Comparison of ENCODE assay signal across 25 mouse cellular contexts in the genomic region with DNA sequence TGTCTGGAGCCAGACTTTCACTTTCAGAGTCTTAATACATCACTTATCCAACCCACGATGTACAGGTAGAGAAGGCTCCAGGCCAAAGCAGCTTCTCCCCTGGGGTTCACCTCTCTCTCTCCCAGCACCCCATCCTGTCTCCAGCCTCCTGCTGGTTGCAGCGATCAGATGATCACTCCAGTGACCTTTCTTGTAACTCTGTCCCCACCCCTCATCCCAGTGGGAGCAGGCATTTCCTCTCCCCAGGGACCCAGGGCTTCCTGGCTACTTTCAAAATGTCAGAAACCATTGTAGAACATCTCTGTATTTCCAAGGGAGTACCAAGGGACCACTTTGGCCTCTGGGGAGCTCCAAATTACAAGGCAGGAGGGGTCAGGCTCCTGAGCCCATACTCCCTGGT.
A peak's percentile ranks its signal among the peaks of the same experiment; 100 is the strongest.
DNase-seq lines count a peak whose midpoint lies in the region; ATAC-seq and TF ChIP-seq lines count a peak whose summit lies in the region.
"Had no signal": no experiment of that assay in that cellular context is flagged by ENCODE, and none has a peak within 500 bp of the region (broad histone marks: within the 10 kb centered on the region; RNA-seq: fewer than 3 reads in every experiment).

No protein-coding gene starts in this region.

- H3K79me2 ChIP-seq in myocyte (ENCODE audit: control insufficient read depth, insufficient read depth) = no peaks in the 10 kb centered on the region

- no peak overlapping the region for H3K27ac ChIP-seq in heart, embryonic 10.5 days
- no peak overlapping the region for H3K27ac ChIP-seq in kidney, embryonic 15.5 days
- H3K27ac ChIP-seq in hindbrain, embryonic 14.5 days = no peak overlapping the region
- H3K27ac ChIP-seq: embryonic facial prominence, embryonic 10.5 days; embryonic facial prominence, embryonic 13.5 days; forebrain, embryonic 12.5 days; forebrain, embryonic 15.5 days; heart, embryonic 13.5 days; hindbrain, embryonic 12.5 days; intestine, embryonic 15.5 days had no signal

- H3K9ac ChIP-seq in kidney, embryonic 15.5 days = no peak overlapping the region
- H3K9ac ChIP-seq in hindbrain, embryonic 14.5 days = no peak overlapping the region
- H3K9ac ChIP-seq: embryonic facial prominence, embryonic 13.5 days; forebrain, embryonic 12.5 days; forebrain, embryonic 15.5 days; heart, embryonic 13.5 days; hindbrain, embryonic 12.5 days; intestine, embryonic 15.5 days had no signal

- H3K4me1 ChIP-seq in heart, embryonic 10.5 days = no peaks in the 10 kb centered on the region
- peaks cover 10% of the 10 kb centered on the region for H3K4me1 ChIP-seq in kidney, embryonic 15.5 days
- H3K4me1 ChIP-seq in hindbrain, embryonic 14.5 days (replicated peaks; ENCODE audit: control insufficient read depth, insufficient read depth, low read length) = no peaks in the 10 kb centered on the region
- H3K4me1 ChIP-seq: forebrain, embryonic 12.5 days; heart, embryonic 13.5 days; hindbrain, embryonic 12.5 days; intestine, embryonic 15.5 days had no signal

- 50% methylated on average over 2 of the region's 2 CpGs for WGBS in heart, embryonic 10.5 days
- 55% methylated on average over 2 of the region's 2 CpGs for WGBS in kidney, embryonic 15.5 days
- WGBS in hindbrain, embryonic 14.5 days = 78% methylated on average over 2 of the region's 2 CpGs

- H3K27me3 ChIP-seq in heart, embryonic 10.5 days (ENCODE audit: insufficient read depth, poor library complexity, severe bottlenecking) = no peaks in the 10 kb centered on the region
- no peaks in the 10 kb centered on the region for H3K27me3 ChIP-seq in kidney, embryonic 15.5 days
- H3K27me3 ChIP-seq in myocyte (ENCODE audit: control insufficient read depth, insufficient read depth, insufficient read length) = no peaks in the 10 kb centered on the region
- no peaks in the 10 kb centered on the region for H3K27me3 ChIP-seq in hindbrain, embryonic 14.5 days (ENCODE audit: control insufficient read depth, insufficient read depth, low read length)
- H3K27me3 ChIP-seq: embryonic facial prominence, embryonic 13.5 days; forebrain, embryonic 15.5 days; heart, embryonic 13.5 days; hindbrain, embryonic 12.5 days; intestine, embryonic 15.5 days had no signal

- H3K36me3 ChIP-seq in heart, embryonic 10.5 days = no peaks in the 10 kb centered on the region
- H3K36me3 ChIP-seq in kidney, embryonic 15.5 days = no peaks in the 10 kb centered on the region
- H3K36me3 ChIP-seq in myocyte (ENCODE audit: control insufficient read depth, insufficient read depth) = no peaks in the 10 kb centered on the region
- no peaks in the 10 kb centered on the region for H3K36me3 ChIP-seq in hindbrain, embryonic 14.5 days (replicated peaks; ENCODE audit: control insufficient read depth, insufficient read depth)
- H3K36me3 ChIP-seq: embryonic facial prominence, embryonic 10.5 days; embryonic facial prominence, embryonic 13.5 days; forebrain, embryonic 12.5 days; forebrain, embryonic 15.5 days; heart, embryonic 13.5 days; hindbrain, embryonic 12.5 days; intestine, embryonic 15.5 days had no signal

- ATAC-seq in kidney, embryonic 15.5 days (replicated peaks; ENCODE audit: low FRiP score) = no peak
- ATAC-seq in hindbrain, embryonic 14.5 days (ENCODE audit: low FRiP score) = no peak
- ATAC-seq: activated CD4-positive, CD25-positive, alpha-beta regulatory T cell, adult 4 months; CD4-positive, CD25-positive, alpha-beta regulatory T cell, adult 4 months; forebrain, embryonic 15.5 days; hindbrain, embryonic 16.5 days; intestine, embryonic 15.5 days had no signal

- TF ChIP-seq POLR2A in myocyte (IDR thresholded peaks at IDR 0.05; ENCODE audit: insufficient read length, low read depth) = no peak

- H3K9me3 ChIP-seq in heart, embryonic 10.5 days = no peaks in the 10 kb centered on the region
- no peaks in the 10 kb centered on the region for H3K9me3 ChIP-seq in kidney, embryonic 15.5 days (replicated peaks)
- no peaks in the 10 kb centered on the region for H3K9me3 ChIP-seq in hindbrain, embryonic 14.5 days (ENCODE audit: control insufficient read depth, low read length)
- H3K9me3 ChIP-seq: embryonic facial prominence, embryonic 10.5 days; embryonic facial prominence, embryonic 13.5 days; forebrain, embryonic 15.5 days; heart, embryonic 13.5 days; hindbrain, embryonic 12.5 days; intestine, embryonic 15.5 days had no signal

- H3K4me2 ChIP-seq in kidney, embryonic 15.5 days = no peak overlapping the region
- peak overlapping the region; percentile 54 for H3K4me2 ChIP-seq in myocyte (ENCODE audit: low read depth)
- no peak overlapping the region for H3K4me2 ChIP-seq in hindbrain, embryonic 14.5 days (replicated peaks)
- H3K4me2 ChIP-seq: embryonic facial prominence, embryonic 13.5 days; forebrain, embryonic 12.5 days; forebrain, embryonic 15.5 days; heart, embryonic 13.5 days; hindbrain, embryonic 12.5 days; intestine, embryonic 15.5 days had no signal

- no peak overlapping the region for H3ac ChIP-seq in myocyte (ENCODE audit: control insufficient read depth, insufficient read length)

- DNase-seq in heart, adult 18-20 months = peak; percentile 5 to 22
- DNase-seq in heart, embryonic 10.5 days (ENCODE audit: low spot score) = no peak
- DNase-seq in kidney, adult 18-20 months = peak; percentile 16
- peak; percentile 24 for DNase-seq in kidney, adult 9 months
- no peak for DNase-seq in kidney, postnatal 4 days
- no peak for DNase-seq in hindbrain, embryonic 14.5 days (ENCODE audit: low spot score)
- DNase-seq: adrenal gland, postnatal 14 days; cerebellum, adult 11 months; cerebellum, adult 2 months; cerebellum, adult 9-11 months; cerebellum, postnatal 25 days; gastrocnemius, postnatal 25 days had no signal

- no peak overlapping the region for H3K4me3 ChIP-seq in heart, embryonic 10.5 days
- H3K4me3 ChIP-seq in kidney, embryonic 15.5 days (replicated peaks) = no peak overlapping the region
- no peak overlapping the region for H3K4me3 ChIP-seq in myocyte
- no peak overlapping the region for H3K4me3 ChIP-seq in hindbrain, embryonic 14.5 days (replicated peaks; ENCODE audit: low read length)
- H3K4me3 ChIP-seq: embryonic facial prominence, embryonic 10.5 days; embryonic facial prominence, embryonic 13.5 days; erythroblast, embryonic 14.5 days; forebrain, embryonic 12.5 days; forebrain, embryonic 15.5 days; heart, embryonic 13.5 days; hindbrain, embryonic 12.5 days; intestine, embryonic 15.5 days had no signal

TF ChIP-seq in myocyte, 11 proteins besides CTCF, POLR2A, EP300 and RAD21:
- no peak for TF ChIP-seq USF1 (IDR thresholded peaks at IDR 0.05; ENCODE audit: low read depth)
- no peak for TF ChIP-seq TCF3 (IDR thresholded peaks at IDR 0.05; ENCODE audit: insufficient read length, low read depth)
- TF ChIP-seq TCF12 (IDR thresholded peaks at IDR 0.05; ENCODE audit: insufficient read depth, poor library complexity, severe bottlenecking) = no peak
- TF ChIP-seq MAX (IDR thresholded peaks at IDR 0.05; ENCODE audit: low read depth) = no peak
- TF ChIP-seq POLR2AphosphoS2 (IDR thresholded peaks at IDR 0.05; ENCODE audit: insufficient read length, low read depth) = no peak
- no peak for TF ChIP-seq REST (IDR thresholded peaks at IDR 0.05; ENCODE audit: insufficient read depth, insufficient read length)
- no peak for TF ChIP-seq SRF (IDR thresholded peaks at IDR 0.05; ENCODE audit: control insufficient read depth, insufficient read length, low read depth)
- no peak for TF ChIP-seq MYOD1 (IDR thresholded peaks at IDR 0.05; ENCODE audit: control insufficient read depth in 1 of 3, insufficient read length in 2 of 3, low read depth in 2 of 3)
- TF ChIP-seq MYOG (IDR thresholded peaks at IDR 0.05; ENCODE audit: control insufficient read depth in 1 of 3, insufficient read depth in 1 of 3, insufficient read length in 2 of 3, low read depth in 2 of 3) = no peak
- no peak for TF ChIP-seq CEBPB (IDR thresholded peaks at IDR 0.05; ENCODE audit: insufficient read depth, poor library complexity, severe bottlenecking)
- TF ChIP-seq E2F4 (IDR thresholded peaks at IDR 0.05; ENCODE audit: insufficient read depth) = no peak

Comparison
In these comparisons a context has a peak if more than half of its experiments do, and no peak if none do; other contexts are left out.
1. DNase-seq: peak in heart, adult 18-20 months (2 of 2), kidney, adult 18-20 months (single experiment) and kidney, adult 9 months (single experiment); none in heart, embryonic 10.5 days (single experiment), kidney, postnatal 4 days (0 of 2) and hindbrain, embryonic 14.5 days (single experiment).